Mouse (Mus musculus) Patski (cell line): ENCODE measurements around the gene Limd1. TPM values are rescaled to one million over a fixed set of nuclear protein-coding genes. Genes with fewer than 3 reads are reported as not detected.

ENCODE experiments used
- ATAC-seq: fragments of 100-300 bp; one replicate; pipeline ENCODE4 v1.8.0; 2021
- CTCF ChIA-PET: fragments of 350-600 bp; sonication (Branson Sonifier 250); formaldehyde crosslinking; loops from one replicate; lab custom pipeline; 2022; ENCODE audit warnings: inconsistent platforms; lab: Charles Lee
- POLR2A ChIA-PET: fragments of 350-600 bp; sonication (Branson Sonifier 250); formaldehyde crosslinking; loops from one replicate; lab custom pipeline; 2022; ENCODE audit warnings: antibody characterized with exemption, inconsistent platforms; lab: Charles Lee
- DNase-seq: peaks from one replicate; pipeline ENCODE4 v3.0.0-alpha.2; 2011; ENCODE audit warnings: low read depth, low spot score
- H3K27me3 ChIP-seq: fragments of 371-371 bp; one replicate; pipeline ENCODE4 v1.5.1; 2021
- CTCF ChIP-seq: fragments of 100-300 bp; IDR thresholded peaks from one replicate; pipeline ENCODE4 v1.5.1; 2021
- in situ Hi-C: fragments of 300-500 bp; cut with MboI; formaldehyde crosslinking; loops from 3 replicates; pipeline ENCODE4 v1.11.1; 2018; ENCODE audit warnings: low pct_unique_long_range_greater_than_20kb, mixed read lengths
- polyA plus RNA-seq: library from polyadenylated mRNA; unstranded; gene quantifications from one replicate; pipeline ENCODE4 v1.2.3, GENCODE M21; 2021

Gene Limd1
- polyA plus RNA-seq, 1 experiment from 2014 or later: 51.9 TPM

- CTCF ChIA-PET: interaction anchor here (1.0 to 2.8 kb wide), 12 partner anchors 12 to 201 kb away, joined by 3 to 13 read pairs (median 5); partner anchors contain the start of gene Limd1
- ATAC-seq: no peak
These were observed 21.6 kb upstream of the Limd1 start for GRCm38 (mm10) chr9:123456634-123457602.

GRCm38 (mm10) chr9:123457603-123458002 is 20.9 kb upstream of the Limd1 start:
- DNase-seq: no peak

More at GRCm38 (mm10) chr9:123456634-123457602, 21.6 kb upstream of the Limd1 start:
- TF ChIP-seq CTCF: no peak
- POLR2A ChIA-PET: interaction anchor here (1.4 kb wide), 1 partner anchor 24 kb away, joined by 4 read pairs; no protein-coding TSS in a partner anchor
- no peaks in the 10 kb centered on the region for H3K27me3 ChIP-seq
- DNase-seq: no peak
- in situ Hi-C loops: no loop called here

GRCm38 (mm10) chr9:123467141-123467620 is 11.3 kb upstream of the Limd1 start:
- POLR2A ChIA-PET: no interaction called here
- no peaks in the 10 kb centered on the region for H3K27me3 ChIP-seq
- TF ChIP-seq CTCF: no peak
- CTCF ChIA-PET: interaction anchor here (1.3 to 1.5 kb wide), 3 partner anchors 9 to 58 kb away, joined by 3 to 5 read pairs (median 3); no protein-coding TSS in a partner anchor
- no peak for DNase-seq
- in situ Hi-C loops: no loop called here
- ATAC-seq: no peak

More at GRCm38 (mm10) chr9:123457603-123458002, 20.9 kb upstream of the Limd1 start:
- no peaks in the 10 kb centered on the region for H3K27me3 ChIP-seq
- CTCF ChIA-PET: interaction anchor here (0.6 to 2.8 kb wide), 15 partner anchors 9 to 466 kb away, joined by 3 to 13 read pairs (median 5); partner anchors contain the start of gene Limd1
- TF ChIP-seq CTCF: peak; percentile 64
- in situ Hi-C loops: no loop called here
- ATAC-seq: no peak
- POLR2A ChIA-PET: interaction anchor here (0.6 to 1.4 kb wide), 2 partner anchors 21 to 23 kb away, joined by 3 to 4 read pairs; partner anchors contain the start of gene Limd1

- H3K27me3 ChIP-seq: no peaks in the 10 kb centered on the region
- no peak for TF ChIP-seq CTCF
- DNase-seq (no peak), ATAC-seq (no peak)
- CTCF ChIA-PET: interaction anchor here (1.6 to 1.7 kb wide), 2 partner anchors 11 to 14 kb away, joined by 4 to 5 read pairs; no protein-coding TSS in a partner anchor
- in situ Hi-C loops: no loop called here
- POLR2A ChIA-PET: no interaction called here
These were observed 10.0 kb upstream of the Limd1 start for GRCm38 (mm10) chr9:123468406-123469085.

GRCm38 (mm10) chr9:123469087-123469486 is 9.4 kb upstream of the Limd1 start:
- H3K27me3 ChIP-seq: no peaks in the 10 kb centered on the region
- DNase-seq: no peak
- ChIA-PET CTCF (interaction anchor here (1.0 to 1.7 kb wide), 3 partner anchors 9 to 13 kb away, joined by 4 to 5 read pairs (median 4); no protein-coding TSS in a partner anchor), POLR2A (no interaction called here)
- in situ Hi-C loops: no loop called here
- TF ChIP-seq CTCF: no peak
- no peak for ATAC-seq

- in situ Hi-C loops: no loop called here
- no peak for ATAC-seq
- no peak for DNase-seq
These were observed 5.1 kb upstream of the Limd1 start for GRCm38 (mm10) chr9:123473377-123473776.

GRCm38 (mm10) chr9:123475569-123475968 is 2.9 kb upstream of the Limd1 start:
- no peak for TF ChIP-seq CTCF
- DNase-seq (no peak), ATAC-seq (no peak)
- POLR2A ChIA-PET: interaction anchor here (1.1 kb wide), 1 partner anchor 313 kb away, joined by 3 read pairs; no protein-coding TSS in a partner anchor
- CTCF ChIA-PET: interaction anchor here (1.5 to 5.4 kb wide), 2 partner anchors 15 to 28 kb away, joined by 4 to 25 read pairs; no protein-coding TSS in a partner anchor
- in situ Hi-C loops: loop anchor here (25.0 kb wide), 1 partner anchor 838 kb away; no protein-coding TSS in a partner anchor
- no peaks in the 10 kb centered on the region for H3K27me3 ChIP-seq

More at GRCm38 (mm10) chr9:123473377-123473776, 5.1 kb upstream of the Limd1 start:
- CTCF ChIA-PET: interaction anchor here (0.9 to 1.5 kb wide), 3 partner anchors 10 to 31 kb away, joined by 3 to 5 read pairs (median 3); no protein-coding TSS in a partner anchor
- POLR2A ChIA-PET: no interaction called here
- no peak for TF ChIP-seq CTCF
- no peaks in the 10 kb centered on the region for H3K27me3 ChIP-seq

GRCm38 (mm10) chr9:123478031-123478585 is 398 bp upstream of the Limd1 start:
- no peak for DNase-seq
- in situ Hi-C loops: loop anchor here (25.0 kb wide), 1 partner anchor 841 kb away; no protein-coding TSS in a partner anchor
- peak; percentile 77 for ATAC-seq
- H3K27me3 ChIP-seq: no peaks in the 10 kb centered on the region
- CTCF ChIA-PET: interaction anchor here (1.3 to 5.4 kb wide), 11 partner anchors 8 to 51 kb away, joined by 4 to 25 read pairs (median 7); partner anchors contain the start of gene Sacm1l
- POLR2A ChIA-PET: interaction anchor here (0.6 to 3.8 kb wide), 3 partner anchors 12 to 20 kb away, joined by 3 to 14 read pairs (median 4); no protein-coding TSS in a partner anchor
- peak; percentile 40 for TF ChIP-seq CTCF

GRCm38 (mm10) chr9:123479196-123479669 is 727 bp downstream of the Limd1 start:
- CTCF ChIA-PET: interaction anchor here (1.3 to 5.4 kb wide), 5 partner anchors 11 to 50 kb away, joined by 4 to 25 read pairs (median 9); partner anchors contain the start of gene Sacm1l
- POLR2A ChIA-PET: interaction anchor here (1.4 to 3.8 kb wide), 2 partner anchors 13 kb away, joined by 4 to 14 read pairs; no protein-coding TSS in a partner anchor
- no peaks in the 10 kb centered on the region for H3K27me3 ChIP-seq
- ATAC-seq: no peak
- DNase-seq: no peak
- no peak for TF ChIP-seq CTCF
- in situ Hi-C loops: loop anchor here (25.0 kb wide), 1 partner anchor 842 kb away; no protein-coding TSS in a partner anchor
